Mouse (Mus musculus): ENCODE data around the gene Neurl1b.

Neurl1b gene

GRCm38 (mm10) chr17:26397339-26397738 is 17.3 kb upstream of the Neurl1b start:
- no peak for DNase-seq

DNA sequence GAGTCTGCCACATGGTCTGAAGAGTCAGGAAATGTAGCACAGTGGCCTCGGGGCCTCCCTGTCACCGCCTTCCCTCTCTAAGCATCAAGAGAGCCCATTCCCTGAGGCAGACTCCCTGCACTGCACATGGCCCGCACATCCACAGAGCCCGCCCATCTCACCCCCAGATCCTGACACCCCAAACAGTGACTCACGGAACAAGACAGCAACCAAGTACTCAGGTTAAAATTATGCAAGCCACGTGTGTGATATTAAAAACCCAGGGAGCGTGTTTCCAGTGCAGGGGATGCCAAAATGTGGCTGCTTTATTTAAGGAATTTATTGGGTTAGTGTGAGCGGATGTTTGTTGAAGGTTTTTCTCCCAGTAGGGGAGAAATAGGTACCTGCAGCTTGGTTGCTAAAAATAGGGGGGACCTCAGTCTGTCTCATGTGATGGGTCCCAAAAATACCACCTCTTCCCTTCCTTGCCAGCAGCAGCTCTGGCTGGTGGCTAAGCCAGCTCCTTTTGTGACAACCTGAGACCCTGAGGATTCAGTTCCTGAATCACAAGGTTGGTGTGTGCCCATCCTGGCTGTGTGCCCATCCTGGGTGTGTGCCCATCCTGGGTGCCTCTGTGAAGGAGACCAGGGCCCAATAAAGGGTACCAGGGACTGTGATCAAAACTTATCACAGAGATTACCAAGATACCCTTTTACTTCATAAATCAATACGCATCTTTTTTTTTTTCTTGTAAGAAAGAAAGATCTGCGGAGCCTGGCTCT is 9.1 kb upstream of the Neurl1b start:
- DNase-seq: no peak

GRCm38 (mm10) chr17:26412967-26413366 is 1.7 kb upstream of the Neurl1b start:
- DNase-seq: no peak

GRCm38 (mm10) chr17:26414184-26414522 is 476 bp upstream of the Neurl1b start:
- no peak for DNase-seq

GRCm38 (mm10) chr17:26415355-26415865 is 781 bp downstream of the Neurl1b start:
- no peak for DNase-seq

- DNase-seq: no peak
Observed at GRCm38 (mm10) chr17:26416141-26416540, 1.5 kb downstream of the Neurl1b start.

DNA sequence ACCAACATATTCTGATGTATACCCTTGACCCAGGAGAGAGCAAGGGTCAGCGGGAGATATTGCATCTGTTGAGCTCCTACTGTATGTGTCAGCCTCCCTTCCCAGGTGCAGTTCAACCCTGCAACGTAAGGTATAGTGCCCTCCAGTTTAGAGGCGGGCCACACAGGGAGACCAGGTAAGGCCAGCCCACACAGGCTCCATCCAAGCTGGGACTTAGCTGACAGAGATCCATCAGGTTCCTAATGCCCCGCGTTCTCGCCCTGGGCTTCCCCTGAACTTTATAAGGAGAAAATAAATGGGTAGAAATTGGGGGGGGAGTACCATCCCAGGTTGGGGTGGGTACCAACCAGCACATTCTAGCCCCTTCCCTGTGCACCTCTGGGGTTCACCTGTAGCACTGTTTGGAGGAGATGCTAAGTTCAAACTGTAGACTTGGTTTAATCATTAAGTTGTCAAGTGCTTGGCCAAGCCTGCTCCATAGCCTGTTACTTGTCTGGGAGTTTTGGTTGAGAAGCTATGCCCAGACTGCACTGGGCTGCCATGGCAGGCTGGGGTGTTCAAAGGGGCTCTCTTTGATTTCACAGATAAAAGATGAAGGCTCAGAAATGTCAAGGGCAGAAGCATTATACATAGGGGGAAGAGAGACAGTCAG is 3.3 kb downstream of the Neurl1b start:
- DNase-seq: no peak

DNA sequence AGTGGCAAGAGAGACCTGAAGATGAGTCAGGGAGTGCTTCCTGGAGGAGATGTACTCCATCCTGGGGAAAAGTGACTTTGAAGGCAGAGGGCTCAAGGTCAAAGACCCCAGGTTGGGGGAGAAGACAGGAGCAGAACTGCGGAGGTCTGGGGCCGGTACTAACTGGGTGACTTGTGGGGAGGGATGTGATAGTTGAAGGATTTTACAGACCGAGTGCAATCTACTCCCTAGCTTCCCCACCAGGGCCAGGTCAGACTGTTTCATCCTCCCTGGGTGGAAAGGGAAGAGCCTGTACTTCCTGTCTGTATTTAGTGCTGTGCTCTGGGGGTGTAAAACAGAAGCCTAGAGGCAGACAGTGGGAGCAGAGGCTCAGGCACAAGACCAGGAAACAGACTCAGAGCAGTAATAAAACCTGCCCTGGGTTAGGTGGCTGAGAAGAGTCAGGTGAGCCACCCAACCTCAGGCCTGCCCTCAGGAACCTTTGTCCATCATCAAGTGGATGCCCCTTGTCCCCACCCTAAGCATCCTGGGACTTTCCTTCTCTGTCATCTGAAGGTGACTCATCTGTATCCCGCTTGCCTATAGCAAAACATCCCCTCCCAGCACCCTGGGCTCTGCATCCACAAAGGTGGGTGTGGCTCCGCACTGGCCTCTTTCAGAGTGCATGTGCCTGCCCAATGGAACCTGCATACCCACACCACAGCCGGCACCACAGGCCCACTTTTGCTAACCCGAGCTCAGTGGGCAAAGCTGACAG is 6.0 kb downstream of the Neurl1b start:
- DNase-seq: no peak

GRCm38 (mm10) chr17:26421561-26421960 is 6.9 kb downstream of the Neurl1b start:
- no peak for DNase-seq

DNA sequence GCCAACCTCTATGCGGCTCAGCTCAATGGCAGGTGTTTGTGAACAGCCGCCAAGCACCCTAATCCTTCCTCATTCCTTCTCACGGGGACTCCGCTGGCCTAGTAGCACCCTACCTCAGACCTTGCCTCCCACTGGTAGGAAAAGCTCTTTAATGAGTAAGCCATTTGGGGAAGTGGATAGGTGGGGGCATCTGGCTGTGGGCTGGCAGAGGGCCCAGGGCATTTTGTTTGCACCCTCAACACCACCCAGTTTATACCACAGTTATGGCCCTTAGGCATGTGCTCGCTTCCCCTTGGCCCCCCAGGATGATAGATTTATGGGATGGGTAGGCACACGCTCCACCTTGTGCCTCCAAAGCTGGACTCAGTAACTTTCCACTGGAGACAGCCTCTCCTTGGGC is 7.8 kb downstream of the Neurl1b start:
- no peak for DNase-seq

DNA sequence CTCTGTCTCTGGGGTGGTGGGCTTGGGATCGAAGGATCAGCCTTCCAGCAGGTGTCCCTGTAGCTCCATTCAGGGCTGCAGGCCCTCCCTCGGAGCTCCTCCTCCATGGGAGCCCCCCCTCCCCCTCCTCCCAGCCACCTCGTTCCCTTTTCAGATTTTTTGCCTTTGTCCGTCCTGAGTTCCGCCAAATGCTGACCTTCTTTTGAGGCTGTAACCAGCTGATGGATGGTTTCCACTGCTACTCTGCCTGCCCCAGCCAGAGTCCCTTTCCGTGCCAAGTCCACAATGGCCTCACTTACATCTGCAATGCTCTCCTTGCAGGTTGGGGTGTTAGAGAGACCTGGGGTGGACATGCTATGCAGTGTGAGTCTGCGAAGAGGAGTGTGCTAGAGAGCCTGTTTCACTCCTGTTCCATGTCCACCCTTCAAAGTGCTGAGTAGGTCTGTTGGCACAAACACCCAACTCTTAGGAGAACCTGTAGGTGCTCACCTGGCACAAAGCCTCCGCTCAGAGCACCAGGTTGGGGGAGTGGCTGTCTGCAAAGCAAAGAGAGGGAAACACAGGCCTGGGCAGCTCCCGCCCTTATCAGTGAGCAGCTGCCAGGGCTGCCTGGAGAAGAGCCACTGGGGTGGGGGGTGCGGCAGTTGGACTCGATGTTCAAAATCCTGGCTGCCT is 9.5 kb downstream of the Neurl1b start:
- no peak for DNase-seq

GRCm38 (mm10) chr17:26424973-26425735 is 10.5 kb downstream of the Neurl1b start:
- DNase-seq: no peak

DNA sequence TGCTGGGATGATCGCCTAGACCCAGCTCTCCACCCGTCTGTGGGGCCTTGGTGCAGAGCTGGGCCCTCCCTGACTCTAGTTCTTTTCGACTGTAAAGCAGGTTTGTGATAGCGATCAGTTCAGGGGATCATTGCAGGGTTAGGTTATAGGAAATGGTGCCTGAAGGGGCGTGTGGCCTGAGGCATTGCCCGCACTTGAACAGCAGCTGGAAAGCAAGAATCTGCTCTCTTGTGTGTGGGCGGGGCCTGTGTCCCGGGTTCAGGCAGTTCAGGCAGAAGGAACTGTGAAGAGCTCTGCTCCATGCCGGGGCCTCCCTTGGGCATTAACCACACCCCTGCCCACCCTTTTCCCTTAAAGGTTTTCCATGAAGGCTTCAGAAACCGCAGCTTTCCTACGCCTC is 18.7 kb downstream of the Neurl1b start:
- DNase-seq: no peak

DNA sequence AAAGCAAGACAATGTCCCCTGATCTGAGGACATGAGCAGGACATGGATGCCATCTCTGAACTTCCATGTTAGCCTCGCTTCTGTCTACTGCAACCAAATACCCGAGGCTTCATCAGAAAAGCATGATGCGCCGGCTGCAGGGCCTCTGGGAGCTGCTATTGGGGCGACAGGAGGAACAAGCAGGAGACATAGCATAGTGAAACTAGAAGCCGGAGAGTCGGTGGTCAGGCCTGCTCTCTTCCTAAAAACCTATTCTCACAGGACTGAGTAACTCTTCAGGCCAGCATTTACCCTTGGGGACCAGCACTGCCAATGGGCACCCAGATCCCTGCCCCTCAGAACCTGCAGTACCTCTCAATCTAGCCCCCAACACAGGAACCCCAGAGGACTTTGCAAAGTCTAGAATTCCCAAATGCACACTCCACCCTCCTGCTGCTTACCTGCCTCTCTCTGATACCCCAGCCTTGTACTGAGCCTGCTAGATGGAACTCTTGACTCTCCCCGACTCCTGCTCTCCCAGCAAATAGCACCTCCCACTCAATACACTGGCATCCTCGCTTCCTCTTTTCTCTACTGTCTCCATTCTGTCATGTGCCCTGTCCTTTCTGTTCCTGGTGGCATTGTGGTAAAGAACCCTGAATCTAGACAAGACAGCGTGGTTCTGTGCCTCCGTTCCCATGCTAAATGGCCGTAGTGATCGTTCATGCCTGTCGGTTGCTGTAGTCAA is 22.6 kb downstream of the Neurl1b start:
- no peak for DNase-seq

- no peak for DNase-seq
Observed at GRCm38 (mm10) chr17:26439001-26439400, 24.4 kb downstream of the Neurl1b start.

GRCm38 (mm10) chr17:26441024-26441423 is 26.4 kb downstream of the Neurl1b start:
- DNase-seq: no peak

- DNase-seq: no peak
Observed at GRCm38 (mm10) chr17:26442197-26442596, 27.6 kb downstream of the Neurl1b start.

DNA sequence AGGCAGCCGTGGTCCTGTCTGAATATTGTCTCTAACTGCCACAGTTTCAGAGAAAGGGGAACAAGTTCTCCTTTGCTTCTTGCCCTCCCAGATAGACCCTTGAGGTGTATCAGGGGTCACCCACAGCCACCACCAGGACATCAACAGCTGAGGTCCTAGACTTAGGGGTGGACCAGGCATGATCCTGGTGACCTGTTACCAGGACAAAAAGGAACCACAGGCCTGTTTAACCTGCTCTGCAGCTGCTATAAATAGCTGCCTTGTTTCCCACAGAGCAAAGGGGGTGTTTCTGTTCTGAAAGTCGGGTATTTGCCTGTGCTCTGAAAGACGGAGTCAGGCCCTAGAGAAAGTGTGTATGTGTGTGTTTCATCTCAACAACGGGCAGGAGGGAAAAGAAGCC is 29.2 kb downstream of the Neurl1b start:
- DNase-seq: no peak

DNA sequence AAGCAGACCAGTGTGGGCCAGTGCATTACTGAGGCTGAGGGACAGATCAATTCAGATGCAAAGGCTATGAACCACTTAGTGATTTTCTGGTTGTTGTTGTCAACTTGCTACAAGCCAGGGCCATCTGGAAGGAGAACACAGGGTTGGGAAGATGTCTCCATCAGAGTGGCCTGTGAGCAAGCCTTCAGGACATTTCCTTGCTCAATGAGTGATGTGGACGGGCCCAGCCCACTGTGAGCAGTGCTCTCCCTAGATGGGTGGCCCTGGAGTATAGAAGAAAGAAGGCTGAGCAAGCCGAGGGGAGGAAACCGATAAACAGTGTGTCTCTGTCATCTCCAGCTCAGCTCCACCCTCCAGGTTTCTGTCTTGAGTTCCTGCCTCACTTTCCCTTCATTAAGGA is 34.8 kb downstream of the Neurl1b start:
- no peak for DNase-seq

- DNase-seq: no peak
Observed at GRCm38 (mm10) chr17:26451651-26452295, 37.1 kb downstream of the Neurl1b start.

DNA sequence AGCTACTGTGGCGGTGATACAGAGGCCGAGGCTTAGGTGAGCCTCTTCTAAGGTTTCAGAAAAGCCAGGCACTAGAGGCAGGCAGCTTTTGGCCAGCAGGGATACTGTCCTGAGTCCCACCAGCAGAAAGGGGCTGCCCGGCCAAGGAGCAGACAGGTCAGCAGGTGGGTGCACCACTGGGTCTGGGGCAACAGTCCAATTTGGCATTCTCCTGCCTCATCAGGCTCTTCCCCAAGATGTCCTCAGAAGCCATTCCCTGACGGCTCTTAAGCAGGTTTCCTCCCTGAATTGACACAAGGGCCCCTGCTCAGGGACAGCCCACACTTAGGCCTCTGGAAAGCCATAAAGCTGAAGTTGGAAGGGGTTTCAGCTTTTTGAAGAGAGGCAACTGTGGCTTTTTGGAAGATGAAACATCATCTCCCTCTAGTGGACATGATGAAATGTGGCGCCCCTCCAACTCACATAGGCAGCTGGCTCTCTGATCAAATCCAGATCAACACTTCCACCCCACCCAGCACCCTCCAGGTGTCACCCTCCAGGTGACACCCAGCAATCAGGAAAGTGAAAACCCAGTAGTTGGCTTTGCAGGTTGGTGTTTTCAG is 37.8 kb downstream of the Neurl1b start:
- peak; percentile 26 for DNase-seq
